Mouse (Mus musculus): Measurements from ENCODE around the gene Ntn1.

Ntn1 gene

GRCm38 (mm10) chr11:68339856-68340255 is 60.8 kb downstream of the Ntn1 start:
- DNase-seq (ENCODE audit: extremely low spot score, low read depth, low spot score): no peak

- no peak for DNase-seq (ENCODE audit: extremely low spot score, low read depth, low spot score)
Measured at GRCm38 (mm10) chr11:68339331-68339730, 61.3 kb downstream of the Ntn1 start.

GRCm38 (mm10) chr11:68331676-68332265 is 68.9 kb downstream of the Ntn1 start:
- DNase-seq (ENCODE audit: extremely low spot score, low read depth, low spot score): no peak

- no peak for DNase-seq (ENCODE audit: extremely low spot score, low read depth, low spot score)
Measured at GRCm38 (mm10) chr11:68331117-68331437, 69.5 kb downstream of the Ntn1 start.

GRCm38 (mm10) chr11:68330398-68331116 is 70.1 kb downstream of the Ntn1 start:
- no peak for DNase-seq (ENCODE audit: extremely low spot score, low read depth, low spot score)

- DNase-seq (ENCODE audit: extremely low spot score, low read depth, low spot score): no peak
Measured at GRCm38 (mm10) chr11:68324863-68325262, 75.8 kb downstream of the Ntn1 start.

GRCm38 (mm10) chr11:68321417-68321816 is 79.2 kb downstream of the Ntn1 start:
- DNase-seq (ENCODE audit: extremely low spot score, low read depth, low spot score): no peak

GRCm38 (mm10) chr11:68315551-68316130 is 85.0 kb downstream of the Ntn1 start:
- DNase-seq (ENCODE audit: extremely low spot score, low read depth, low spot score): no peak

GRCm38 (mm10) chr11:68313861-68314260 is 86.8 kb downstream of the Ntn1 start:
- no peak for DNase-seq (ENCODE audit: extremely low spot score, low read depth, low spot score)

- DNase-seq (ENCODE audit: extremely low spot score, low read depth, low spot score): no peak
Measured at GRCm38 (mm10) chr11:68313065-68313464, 87.6 kb downstream of the Ntn1 start.

- no peak for DNase-seq (ENCODE audit: extremely low spot score, low read depth, low spot score)
Measured at GRCm38 (mm10) chr11:68308911-68309580, 91.6 kb downstream of the Ntn1 start.

GRCm38 (mm10) chr11:68305997-68306396 is 94.6 kb downstream of the Ntn1 start:
- no peak for DNase-seq (ENCODE audit: extremely low spot score, low read depth, low spot score)

GRCm38 (mm10) chr11:68302323-68302722 is 98.3 kb downstream of the Ntn1 start:
- no peak for DNase-seq (ENCODE audit: extremely low spot score, low read depth, low spot score)

- DNase-seq (ENCODE audit: extremely low spot score, low read depth, low spot score): no peak
Measured at GRCm38 (mm10) chr11:68301660-68302059, 99.0 kb downstream of the Ntn1 start.

- no peak for DNase-seq (ENCODE audit: extremely low spot score, low read depth, low spot score)
Measured at GRCm38 (mm10) chr11:68295474-68295873, 105.1 kb downstream of the Ntn1 start.

GRCm38 (mm10) chr11:68290631-68291030 is 110.0 kb downstream of the Ntn1 start:
- peak; percentile 22 for DNase-seq (ENCODE audit: extremely low spot score, low read depth, low spot score)

GRCm38 (mm10) chr11:68287331-68287730 is 113.3 kb downstream of the Ntn1 start:
- no peak for DNase-seq (ENCODE audit: extremely low spot score, low read depth, low spot score)

- no peak for DNase-seq (ENCODE audit: extremely low spot score, low read depth, low spot score)
Measured at GRCm38 (mm10) chr11:68286142-68286808, 114.3 kb downstream of the Ntn1 start.

GRCm38 (mm10) chr11:68285754-68286141 is 114.9 kb downstream of the Ntn1 start:
- DNase-seq (ENCODE audit: extremely low spot score, low read depth, low spot score): no peak

GRCm38 (mm10) chr11:68280001-68280510 is 120.6 kb downstream of the Ntn1 start:
- DNase-seq (ENCODE audit: extremely low spot score, low read depth, low spot score): no peak

GRCm38 (mm10) chr11:68276945-68277344 is 123.7 kb downstream of the Ntn1 start:
- DNase-seq (ENCODE audit: extremely low spot score, low read depth, low spot score): no peak

Data from hindlimb bud, embryonic 11.5 days (tissue).